Mouse (Mus musculus): ENCODE measurements at regions not wholly inside any gene's neighbourhood (a gene's known extent, or its start where the extent isn't known, plus 50 kb on each side); places are given as distances from the start of the nearest gene placed in this dataset.

DNA sequence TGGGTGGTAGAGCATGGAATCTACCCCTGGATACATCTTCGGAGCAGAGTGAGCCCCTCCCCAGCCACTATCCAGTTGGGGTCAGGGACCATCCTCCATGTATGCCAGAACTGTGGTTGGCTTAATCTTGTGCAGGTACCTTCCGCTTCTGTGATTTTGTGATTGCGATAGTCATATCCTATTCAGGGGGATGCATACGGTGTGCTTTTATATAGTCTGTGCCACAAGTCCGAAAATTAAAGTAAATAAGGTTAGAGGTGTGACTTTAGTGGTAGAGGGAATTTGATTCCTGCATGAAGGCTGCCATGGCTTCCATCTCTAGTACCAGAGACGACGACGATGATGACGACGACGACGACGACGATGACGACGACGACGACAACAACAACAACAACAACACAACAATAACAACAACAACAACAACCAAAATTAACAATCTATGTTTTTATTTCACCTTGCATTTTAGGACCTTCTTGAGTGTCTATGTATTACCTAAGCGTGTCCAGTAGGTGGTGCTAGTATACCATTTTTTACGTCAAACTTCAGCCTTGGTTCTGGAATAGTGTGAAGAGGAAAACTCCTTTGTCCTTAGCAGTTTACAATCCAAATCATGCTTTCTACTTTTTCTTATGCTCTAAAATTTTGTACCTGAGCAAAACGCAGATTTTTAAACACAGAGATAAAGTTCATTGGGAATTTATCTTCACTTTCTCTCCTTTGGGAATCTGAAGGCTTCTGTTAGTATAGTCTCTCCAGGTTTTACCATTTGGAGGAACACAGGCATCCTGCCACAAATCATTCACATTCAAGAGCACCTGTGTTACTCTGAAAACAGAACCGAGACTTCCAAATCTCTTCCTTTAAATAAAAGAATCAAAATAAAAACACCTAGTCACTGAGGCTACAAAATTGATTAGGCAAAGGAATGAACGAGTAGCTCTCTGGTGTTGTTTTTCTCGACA is 224.5 kb downstream of the Ankrd16 start:
- no peaks in the 10 kb centered on the region for H3K27me3 ChIP-seq
- no peaks in the 10 kb centered on the region for H3K36me3 ChIP-seq
- WGBS: 38% methylated on average over 24 of the region's 24 CpGs
- H3K9ac ChIP-seq (replicated peaks): no peak overlapping the region
- no peaks in the 10 kb centered on the region for H3K9me3 ChIP-seq
- H3K4me2 ChIP-seq (replicated peaks): no peak overlapping the region
- H3K27ac ChIP-seq: no peak overlapping the region
- peak; percentile 80 for ATAC-seq
- H3K4me1 ChIP-seq (replicated peaks): no peaks in the 10 kb centered on the region
- no peak overlapping the region for H3K4me3 ChIP-seq (replicated peaks)

GRCm38 (mm10) chr2:12004330-12004729 is 226.7 kb downstream of the Ankrd16 start:
- no peak overlapping the region for H3K4me2 ChIP-seq (replicated peaks)
- H3K4me1 ChIP-seq (replicated peaks): no peaks in the 10 kb centered on the region
- ATAC-seq: no peak
- no peaks in the 10 kb centered on the region for H3K27me3 ChIP-seq
- no peaks in the 10 kb centered on the region for H3K36me3 ChIP-seq
- H3K27ac ChIP-seq: no peak overlapping the region
- no peaks in the 10 kb centered on the region for H3K9me3 ChIP-seq
- no peak overlapping the region for H3K4me3 ChIP-seq (replicated peaks)
- H3K9ac ChIP-seq (replicated peaks): no peak overlapping the region
- WGBS: 70% methylated on average over 4 of the region's 4 CpGs

DNA sequence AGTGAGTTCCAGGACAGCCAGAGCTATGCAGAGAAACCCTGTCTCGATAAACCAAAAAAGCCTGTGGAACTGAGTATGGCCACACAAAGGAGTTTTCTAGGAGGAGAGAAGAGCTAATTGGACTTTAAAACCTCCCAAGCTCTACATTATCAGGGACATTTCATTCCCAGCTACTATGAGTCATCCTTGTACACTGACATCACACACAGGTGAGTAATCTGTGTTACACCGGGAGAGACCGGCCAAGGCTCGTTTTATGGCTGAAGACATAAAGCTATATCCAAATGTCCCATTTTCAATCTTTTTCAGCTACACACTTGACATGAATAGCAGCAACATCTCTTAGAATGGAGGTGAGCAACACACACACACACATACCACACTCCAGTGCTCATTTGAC is 229.5 kb downstream of the Ankrd16 start:
- Histone ChIP-seq H3K36me3 (no peaks in the 10 kb centered on the region), H3K4me3 (replicated peaks) (no peak overlapping the region), H3K27me3 (no peaks in the 10 kb centered on the region), H3K9ac (replicated peaks) (no peak overlapping the region), H3K9me3 (no peaks in the 10 kb centered on the region), H3K4me1 (replicated peaks) (no peaks in the 10 kb centered on the region), H3K27ac (no peak overlapping the region), H3K4me2 (replicated peaks) (no peak overlapping the region)
- 94% methylated on average over 4 of the region's 4 CpGs for whole genome bisulfite sequencing
- ATAC-seq: no peak

DNA sequence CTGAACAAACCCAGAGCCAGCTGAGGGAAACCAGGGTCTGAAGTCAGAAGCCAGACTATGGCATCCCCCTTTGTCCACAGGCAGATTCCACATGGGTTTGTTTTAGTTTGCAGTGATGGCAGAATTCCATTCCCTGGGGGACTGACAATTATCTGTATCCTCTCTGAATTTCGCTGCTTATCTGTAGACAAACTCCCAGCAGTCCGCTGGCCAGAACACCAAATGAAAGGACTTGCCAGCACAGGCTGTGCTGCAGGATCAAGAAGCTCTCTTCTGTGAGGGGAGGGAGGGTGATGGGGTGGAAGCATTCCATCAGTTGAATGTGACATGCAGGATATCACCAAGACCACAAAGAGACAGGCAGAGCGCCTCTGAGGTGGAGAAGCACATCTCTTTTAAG is 233.8 kb downstream of the Ankrd16 start:
- no peak overlapping the region for H3K4me3 ChIP-seq (replicated peaks)

GRCm38 (mm10) chr2:12019607-12020006 is 241.9 kb downstream of the Ankrd16 start:
- Histone ChIP-seq H3K36me3 (no peaks in the 10 kb centered on the region), H3K9me3 (no peaks in the 10 kb centered on the region), H3K4me3 (replicated peaks) (no peak overlapping the region), H3K27ac (no peak overlapping the region), H3K27me3 (0 out of 2 replicates have a peak, but pooled peaks cover 2% of the 10 kb centered on the region), H3K4me1 (replicated peaks) (no peaks in the 10 kb centered on the region), H3K9ac (replicated peaks) (no peak overlapping the region), H3K4me2 (replicated peaks) (no peak overlapping the region)
- no peak for ATAC-seq
- WGBS: 23% methylated on average over 1 of the region's 1 CpGs

More for the DNA sequence above, 233.8 kb downstream of the Ankrd16 start:
- WGBS: 67% methylated on average over 3 of the region's 3 CpGs
- ATAC-seq: no peak
- H3K27me3 ChIP-seq: no peaks in the 10 kb centered on the region
- no peaks in the 10 kb centered on the region for H3K9me3 ChIP-seq
- H3K4me2 ChIP-seq (replicated peaks): no peak overlapping the region
- H3K9ac ChIP-seq (replicated peaks): no peak overlapping the region
- no peaks in the 10 kb centered on the region for H3K4me1 ChIP-seq (replicated peaks)
- H3K27ac ChIP-seq: no peak overlapping the region
- H3K36me3 ChIP-seq: no peaks in the 10 kb centered on the region

DNA sequence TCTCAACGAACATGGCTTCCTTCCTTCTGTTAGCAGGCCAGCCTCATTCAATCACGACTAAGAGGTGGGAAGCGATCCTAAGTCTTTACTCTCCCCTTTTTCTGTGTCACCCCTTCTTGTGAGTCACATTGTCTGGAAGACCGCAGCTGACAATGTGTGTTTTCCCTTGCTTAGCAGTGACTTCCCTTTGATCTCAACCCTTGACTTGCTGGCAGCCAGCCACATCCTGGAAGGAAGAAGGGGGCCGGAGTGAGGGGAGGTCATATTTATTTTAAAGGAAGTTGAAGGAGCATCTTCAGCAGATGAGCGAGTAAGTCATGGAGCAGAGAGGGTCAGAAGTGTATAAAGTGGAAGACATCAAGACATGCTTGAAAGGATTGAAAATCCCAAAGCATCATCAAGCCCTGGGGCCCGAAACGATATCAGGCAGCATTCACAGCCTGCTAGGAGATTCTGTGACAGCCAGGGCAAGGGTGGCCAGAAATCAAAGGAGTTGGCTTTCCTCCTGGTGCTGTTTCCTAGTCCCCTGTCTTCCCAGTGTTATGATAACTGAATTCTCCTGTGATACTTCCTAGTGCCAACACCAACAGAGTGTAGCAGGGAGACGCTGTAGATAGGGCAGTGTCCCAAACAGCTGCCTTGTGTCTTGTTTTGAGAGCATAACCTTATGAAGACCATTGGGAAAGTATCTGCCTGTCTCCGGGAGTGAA is 245.9 kb downstream of the Ankrd16 start:
- no peak overlapping the region for H3K9ac ChIP-seq (replicated peaks)
- H3K27ac ChIP-seq: no peak overlapping the region
- H3K4me2 ChIP-seq (replicated peaks): no peak overlapping the region
- ATAC-seq: no peak
- no peaks in the 10 kb centered on the region for H3K4me1 ChIP-seq (replicated peaks)
- no peaks in the 10 kb centered on the region for H3K36me3 ChIP-seq
- H3K27me3 ChIP-seq: 0 out of 2 replicates have a peak, but pooled peaks cover 2% of the 10 kb centered on the region
- no peak overlapping the region for H3K4me3 ChIP-seq (replicated peaks)
- 61% methylated on average over 10 of the region's 10 CpGs for WGBS
- H3K9me3 ChIP-seq: no peaks in the 10 kb centered on the region

GRCm38 (mm10) chr2:12026220-12026619 is 248.5 kb downstream of the Ankrd16 start:
- WGBS: 56% methylated on average over 1 of the region's 1 CpGs
- H3K27ac ChIP-seq: no peak overlapping the region
- H3K4me1 ChIP-seq (replicated peaks): no peaks in the 10 kb centered on the region
- H3K36me3 ChIP-seq: no peaks in the 10 kb centered on the region
- no peak for ATAC-seq
- no peak overlapping the region for H3K4me3 ChIP-seq (replicated peaks)
- H3K27me3 ChIP-seq: no peaks in the 10 kb centered on the region
- no peaks in the 10 kb centered on the region for H3K9me3 ChIP-seq
- no peak overlapping the region for H3K9ac ChIP-seq (replicated peaks)
- no peak overlapping the region for H3K4me2 ChIP-seq (replicated peaks)

GRCm38 (mm10) chr2:12033518-12034322 is 256.0 kb downstream of the Ankrd16 start:
- no peak overlapping the region for H3K27ac ChIP-seq
- H3K9ac ChIP-seq (replicated peaks): no peak overlapping the region
- H3K4me2 ChIP-seq (replicated peaks): no peak overlapping the region
- no peak for ATAC-seq
- no peaks in the 10 kb centered on the region for H3K36me3 ChIP-seq
- H3K4me1 ChIP-seq (replicated peaks): no peaks in the 10 kb centered on the region
- no peaks in the 10 kb centered on the region for H3K9me3 ChIP-seq
- 74% methylated on average over 11 of the region's 11 CpGs for WGBS
- H3K4me3 ChIP-seq (replicated peaks): no peak overlapping the region
- no peaks in the 10 kb centered on the region for H3K27me3 ChIP-seq

DNA sequence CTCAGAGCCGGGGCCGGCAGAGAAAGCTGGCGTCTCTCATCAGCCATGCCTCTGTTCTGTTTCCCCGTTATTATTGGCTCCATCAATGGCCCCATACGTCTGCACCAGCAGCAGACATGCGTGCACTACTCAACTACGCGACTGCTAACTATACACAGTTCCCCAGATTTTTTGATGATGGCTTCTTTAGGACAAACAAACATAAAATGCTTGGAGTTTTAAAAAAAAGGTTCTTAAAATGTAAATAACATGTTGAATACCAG is 256.6 kb downstream of the Ankrd16 start:
- WGBS: 84% methylated on average over 8 of the region's 8 CpGs
- no peak overlapping the region for H3K4me2 ChIP-seq (replicated peaks)
- ATAC-seq: no peak

DNA sequence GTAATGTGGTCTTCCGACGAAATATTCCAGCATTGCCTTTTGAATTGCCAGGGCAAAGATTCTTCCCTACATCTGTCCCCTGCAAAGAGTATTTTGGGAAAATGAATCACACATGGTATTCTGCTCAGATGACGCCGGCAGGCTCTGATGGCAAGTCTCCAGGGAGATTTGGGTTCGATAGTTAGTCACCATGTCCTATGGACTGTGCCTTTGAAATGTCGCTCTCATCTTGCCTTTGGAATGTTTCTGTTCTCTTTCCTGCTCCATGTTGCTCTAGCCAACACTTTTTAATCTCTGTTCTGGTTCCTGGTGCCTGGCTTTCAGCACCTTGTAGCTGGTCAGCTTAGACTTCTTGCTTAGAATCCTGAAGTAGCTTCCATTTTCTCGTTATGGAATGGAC is 252.3 kb downstream of the Itga8 start:
- Histone ChIP-seq H3K9me3 (no peaks in the 10 kb centered on the region), H3K27me3 (no peaks in the 10 kb centered on the region), H3K9ac (replicated peaks) (no peak overlapping the region), H3K4me3 (replicated peaks) (no peak overlapping the region), H3K4me2 (replicated peaks) (no peak overlapping the region), H3K4me1 (replicated peaks) (no peaks in the 10 kb centered on the region), H3K36me3 (no peaks in the 10 kb centered on the region), H3K27ac (no peak overlapping the region)
- ATAC-seq: no peak
- WGBS: 84% methylated on average over 7 of the region's 7 CpGs

More for the DNA sequence above, 256.6 kb downstream of the Ankrd16 start:
- Histone ChIP-seq H3K27me3 (no peaks in the 10 kb centered on the region), H3K36me3 (no peaks in the 10 kb centered on the region), H3K4me1 (replicated peaks) (no peaks in the 10 kb centered on the region), H3K9ac (replicated peaks) (no peak overlapping the region), H3K4me3 (replicated peaks) (no peak overlapping the region), H3K9me3 (no peaks in the 10 kb centered on the region), H3K27ac (no peak overlapping the region)

GRCm38 (mm10) chr2:12049972-12050371 is 251.8 kb downstream of the Itga8 start:
- no peaks in the 10 kb centered on the region for H3K4me1 ChIP-seq (replicated peaks)
- no peak overlapping the region for H3K27ac ChIP-seq
- no peak overlapping the region for H3K4me3 ChIP-seq (replicated peaks)
- H3K9me3 ChIP-seq: no peaks in the 10 kb centered on the region
- ATAC-seq: no peak
- no peaks in the 10 kb centered on the region for H3K36me3 ChIP-seq
- no peaks in the 10 kb centered on the region for H3K27me3 ChIP-seq
- no peak overlapping the region for H3K9ac ChIP-seq (replicated peaks)
- H3K4me2 ChIP-seq (replicated peaks): no peak overlapping the region

All from midbrain, embryonic 13.5 days (tissue).